Mouse (Mus musculus) hindbrain, embryonic 15.5 days (tissue): ENCODE measurements around the gene 1700067K01Rik. TPM values are rescaled to one million over a fixed set of nuclear protein-coding genes. Genes with fewer than 3 reads are reported as not detected.
"Not testable (repeated sequence)": the region's sequence is repeated elsewhere in the genome, so short reads cannot be mapped to it uniquely, and the experiment has no call there.

Experiments used
- ATAC-seq: fragments of 200-750 bp; cut with Nextera tagmentation; 2 replicates; pipeline ENCODE4 v1.8.0; 2017; ENCODE audit warnings: low read depth, moderate number of reproducible peaks, moderate TSS enrichment; ENCODE audit not compliant: low FRiP score
- H3K27ac ChIP-seq: fragments of 300-500 bp; sonication (generic); replicated peaks from 2 replicates; pipeline ENCODE4 v1.5.1; 2015; ENCODE audit warnings: mild to moderate bottlenecking, inconsistent platforms
- H3K27me3 ChIP-seq: fragments of 300-500 bp; sonication (generic); 2 replicates; pipeline ENCODE4 v1.6.1; 2015; ENCODE audit warnings: control low read depth, inconsistent platforms
- H3K36me3 ChIP-seq: fragments of 300-500 bp; sonication (generic); 2 replicates; pipeline ENCODE4 v1.6.1; 2015; ENCODE audit warnings: control low read depth, inconsistent platforms
- H3K4me1 ChIP-seq: fragments of 300-500 bp; sonication (generic); replicated peaks from 2 replicates; pipeline ENCODE4 v1.6.1; 2015; ENCODE audit warnings: control low read depth, inconsistent platforms
- H3K4me2 ChIP-seq: fragments of 300-500 bp; sonication (generic); 2 replicates; pipeline ENCODE4 v1.6.1; 2015; ENCODE audit warnings: moderate library complexity, mild to moderate bottlenecking, inconsistent platforms
- H3K4me3 ChIP-seq: fragments of 300-500 bp; sonication (generic); 2 replicates; pipeline ENCODE4 v1.5.1; 2015; ENCODE audit warnings: mild to moderate bottlenecking, inconsistent platforms
- H3K9ac ChIP-seq: fragments of 300-500 bp; sonication (generic); 2 replicates; pipeline ENCODE4 v1.6.1; 2015; ENCODE audit warnings: inconsistent platforms
- H3K9me3 ChIP-seq: fragments of 300-500 bp; sonication (generic); 2 replicates; pipeline ENCODE4 v1.6.1; 2016; ENCODE audit warnings: control low read depth, inconsistent platforms
- WGBS: fragments of 180-500 bp; shearing (Covaris S2); methylation state at CpG from one replicate; pipeline ENCODE4 v1.1.7; 2015; 5-methylcytosine and 5-hydroxymethylcytosine counted together
- polyA plus RNA-seq: library from polyadenylated mRNA; unstranded; fragments of >200 nt; fragmentation: Nextera tagmentation; extraction: Ambion mirVana; gene quantifications from 2 replicates; pipeline ENCODE4 v1.2.1, GENCODE M21; 2015

1700067K01Rik gene
- polyA plus RNA-seq, 1 experiment from 2014 or later, result 0.47 TPM

DNA sequence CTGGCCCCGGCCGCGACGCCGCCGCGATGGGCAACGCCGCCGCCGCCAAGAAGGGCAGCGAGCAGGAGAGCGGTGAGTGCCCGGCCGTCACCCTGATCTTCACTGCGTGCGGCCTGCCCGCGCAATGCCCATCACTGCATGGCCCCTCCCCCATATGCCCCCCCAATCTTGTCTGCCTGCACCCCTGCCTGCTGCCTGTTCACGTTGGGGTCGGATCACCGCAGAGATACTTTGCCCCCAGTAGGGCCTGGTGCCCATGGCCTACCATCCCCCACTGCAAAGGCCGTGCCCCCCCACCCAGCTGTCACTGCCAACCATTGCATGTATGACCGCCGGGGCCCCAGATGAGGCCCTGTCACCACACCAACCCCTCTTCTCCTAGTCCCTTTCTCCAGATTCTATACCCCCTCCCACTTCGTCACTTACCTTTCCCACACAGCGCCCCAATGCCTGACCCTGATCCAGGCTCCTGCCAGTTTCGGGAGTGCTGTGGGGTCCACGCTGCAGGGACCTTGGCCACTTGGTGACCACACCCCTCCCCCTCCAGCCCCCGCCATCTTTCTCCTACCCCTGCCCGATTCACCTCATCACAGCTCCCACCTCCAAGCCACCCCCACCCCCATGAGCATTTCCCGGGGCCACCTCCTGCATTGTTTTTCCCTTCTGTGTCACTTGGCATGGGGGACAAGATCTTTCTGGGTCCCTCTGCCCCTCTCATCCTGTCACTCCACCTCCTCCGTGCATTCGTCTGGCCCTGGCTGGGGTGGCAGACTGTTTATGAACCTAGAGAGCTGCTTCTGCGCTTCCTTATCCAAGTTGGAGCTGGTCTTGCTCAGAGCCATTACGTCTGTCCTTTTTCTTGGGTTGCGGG lies 27.9 kb upstream of the 1700067K01Rik start:
- Histone ChIP-seq H3K4me1 (peaks cover 50% of the 10 kb centered on the region), H3K4me3 (peak overlapping the region; percentile 98), H3K27ac (peak overlapping the region; percentile 89), H3K9me3 (no peaks in the 10 kb centered on the region), H3K27me3 (no peaks in the 10 kb centered on the region), H3K9ac (peak overlapping the region; percentile 98), H3K36me3 (no peaks in the 10 kb centered on the region), H3K4me2 (peak overlapping the region; percentile 94)
- ATAC-seq, result no peak; the same call in none of the 2 replicates
- 2% methylated on average over 34 of the region's 37 CpGs for WGBS

DNA sequence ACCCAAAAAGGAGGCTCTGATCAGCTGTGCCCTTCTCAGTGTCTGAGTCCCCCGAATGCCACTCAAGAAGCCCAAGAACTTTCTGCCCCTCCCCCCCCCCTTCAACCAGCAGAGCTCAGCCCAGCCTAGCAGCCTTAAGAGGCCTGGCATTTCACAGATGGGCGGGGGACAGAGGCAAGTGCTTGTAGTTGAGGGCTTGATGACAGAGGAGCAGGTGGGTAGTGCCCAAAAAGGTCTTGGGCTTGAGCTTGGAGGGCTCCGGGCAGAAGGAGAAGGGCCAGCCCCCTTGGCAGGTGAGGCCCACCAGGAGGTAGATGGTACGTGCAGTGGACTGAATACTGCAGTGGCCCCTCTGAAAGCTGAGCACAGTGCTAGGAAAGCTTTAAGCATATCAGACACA lies 26.8 kb upstream of the 1700067K01Rik start:
- H3K4me2 ChIP-seq, result peak overlapping the region; percentile 94
- no peak overlapping the region for H3K9ac ChIP-seq
- no peaks in the 10 kb centered on the region for H3K9me3 ChIP-seq
- H3K4me3 ChIP-seq, result peak overlapping the region; percentile 98; the same call in 1 of the 2 replicates
- no peaks in the 10 kb centered on the region for H3K27me3 ChIP-seq
- H3K4me1 ChIP-seq, result peaks cover 52% of the 10 kb centered on the region
- H3K36me3 ChIP-seq, result no peaks in the 10 kb centered on the region
- 81% methylated on average over 4 of the region's 4 CpGs for WGBS
- no peak for ATAC-seq
- H3K27ac ChIP-seq, result no peak overlapping the region

DNA sequence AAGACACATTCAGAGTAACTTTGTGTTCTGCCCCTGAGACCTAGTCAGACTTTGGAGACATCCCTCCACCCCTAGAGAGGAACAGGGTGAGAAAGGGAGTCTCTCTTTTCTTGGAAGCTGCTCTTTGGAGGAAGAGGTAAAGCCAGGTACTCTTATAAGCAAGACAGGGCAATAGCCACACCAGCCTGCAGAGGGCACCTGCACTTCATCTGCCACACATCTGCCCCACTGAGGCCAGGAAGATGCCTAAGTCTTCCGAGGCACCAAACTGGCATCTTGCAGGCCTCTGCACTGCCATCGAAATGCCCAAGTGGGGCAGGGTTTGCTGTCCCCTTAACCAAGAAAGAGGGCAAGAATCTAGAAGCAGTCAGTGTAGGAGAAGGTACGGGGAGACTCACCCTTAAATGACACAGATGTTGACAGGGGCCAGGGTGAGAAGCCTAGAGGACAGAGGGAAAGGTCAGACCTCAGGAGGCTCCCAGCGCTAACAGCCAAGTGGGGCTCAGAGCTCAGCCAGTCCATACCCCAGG lies 25.1 kb upstream of the 1700067K01Rik start:
- Histone ChIP-seq H3K27ac (no peak overlapping the region), H3K4me1 (peaks cover 52% of the 10 kb centered on the region), H3K9me3 (no peaks in the 10 kb centered on the region), H3K36me3 (peaks cover 10% of the 10 kb centered on the region), H3K4me3 (no peak overlapping the region), H3K4me2 (no peak overlapping the region), H3K9ac (no peak overlapping the region), H3K27me3 (no peaks in the 10 kb centered on the region)
- 88% methylated on average over 4 of the region's 4 CpGs for WGBS
- ATAC-seq, result no peak

DNA sequence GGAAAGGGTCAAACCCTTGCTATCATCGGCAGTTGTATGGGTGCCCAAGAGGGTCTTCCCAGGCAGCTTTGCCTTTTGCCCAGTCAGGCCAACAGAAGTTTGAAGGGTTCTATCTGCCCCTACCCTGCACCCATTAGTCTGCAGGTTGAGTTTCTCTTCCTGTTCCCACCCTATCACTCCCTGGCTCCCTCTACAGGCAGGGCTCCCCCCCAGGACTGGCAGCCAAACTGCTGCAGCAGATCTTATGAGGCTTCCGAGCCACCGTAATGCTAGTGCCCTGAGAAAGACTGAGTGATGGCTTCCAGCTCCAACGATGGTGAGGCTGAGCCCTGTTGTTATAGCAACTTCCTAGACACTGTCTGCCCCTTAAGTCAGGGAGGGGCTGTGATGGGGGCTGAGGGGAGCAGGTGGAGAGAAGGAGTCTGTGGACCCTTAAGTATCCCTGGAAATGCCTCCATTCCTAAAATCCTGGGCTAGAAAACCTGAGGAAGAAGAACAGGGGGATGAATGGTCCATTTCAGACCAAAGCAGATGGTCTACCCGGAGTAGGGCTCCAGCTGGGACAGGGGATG lies 24.4 kb upstream of the 1700067K01Rik start:
- H3K4me1 ChIP-seq, result peaks cover 46% of the 10 kb centered on the region
- no peak overlapping the region for H3K9ac ChIP-seq
- peaks cover 17% of the 10 kb centered on the region for H3K36me3 ChIP-seq
- no peaks in the 10 kb centered on the region for H3K27me3 ChIP-seq
- ATAC-seq, result no peak
- 78% methylated on average over 5 of the region's 5 CpGs for WGBS
- no peaks in the 10 kb centered on the region for H3K9me3 ChIP-seq
- no peak overlapping the region for H3K4me2 ChIP-seq
- no peak overlapping the region for H3K4me3 ChIP-seq
- H3K27ac ChIP-seq, result no peak overlapping the region

DNA sequence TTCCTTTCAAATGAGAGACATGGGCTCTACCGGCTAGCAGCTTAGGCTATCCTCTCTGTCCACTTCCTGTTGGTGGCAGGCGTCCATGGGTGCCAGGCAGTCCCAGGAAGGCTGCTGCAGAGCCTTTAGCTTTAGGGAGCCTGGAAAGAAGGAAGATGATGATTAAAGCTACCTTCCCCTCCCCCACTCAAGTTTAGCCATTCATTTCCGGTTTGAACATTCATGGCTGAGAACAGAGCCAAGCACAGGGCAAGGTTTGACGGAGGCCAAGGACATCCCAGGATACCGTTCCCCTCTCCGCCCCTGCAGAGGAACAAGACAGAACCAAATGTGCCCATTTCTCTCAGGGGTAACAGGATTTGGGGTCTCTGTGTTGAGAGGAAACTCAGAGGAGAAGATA lies 23.7 kb upstream of the 1700067K01Rik start:
- Histone ChIP-seq H3K36me3 (peaks cover 23% of the 10 kb centered on the region), H3K9me3 (no peaks in the 10 kb centered on the region), H3K4me1 (peaks cover 44% of the 10 kb centered on the region), H3K4me2 (peak overlapping the region; percentile 5; the same call in 1 of the 2 replicates), H3K27me3 (no peaks in the 10 kb centered on the region), H3K27ac (no peak overlapping the region), H3K9ac (no peak overlapping the region), H3K4me3 (no peak overlapping the region)
- WGBS, result 62% methylated on average over 6 of the region's 6 CpGs
- no peak for ATAC-seq

DNA sequence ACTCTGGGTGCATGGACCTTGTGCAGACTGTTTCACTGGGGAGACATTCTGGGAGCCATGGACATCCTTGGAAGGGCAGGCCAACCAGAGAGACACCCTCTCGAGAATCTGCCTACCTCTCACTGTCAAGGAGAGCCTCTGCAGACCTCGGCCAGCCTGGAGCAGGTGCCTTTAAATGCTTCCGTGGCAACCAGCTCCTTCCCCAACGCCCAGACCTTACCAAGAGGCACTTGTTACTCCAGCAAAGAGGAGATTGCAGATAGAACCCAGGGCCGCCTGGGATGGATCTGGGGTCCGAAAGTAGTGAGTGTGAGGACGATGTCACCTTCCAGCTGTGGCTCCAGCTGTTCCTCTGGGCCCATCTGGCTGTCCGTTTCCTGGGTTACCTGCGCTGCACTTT lies 23.1 kb upstream of the 1700067K01Rik start:
- 73% methylated on average over 9 of the region's 9 CpGs for WGBS
- Histone ChIP-seq H3K4me1 (peaks cover 44% of the 10 kb centered on the region), H3K4me3 (no peak overlapping the region), H3K27me3 (no peaks in the 10 kb centered on the region), H3K9me3 (no peaks in the 10 kb centered on the region), H3K36me3 (peaks cover 29% of the 10 kb centered on the region), H3K9ac (no peak overlapping the region), H3K27ac (no peak overlapping the region), H3K4me2 (peak overlapping the region; percentile 5; the same call in 1 of the 2 replicates)
- no peak for ATAC-seq

DNA sequence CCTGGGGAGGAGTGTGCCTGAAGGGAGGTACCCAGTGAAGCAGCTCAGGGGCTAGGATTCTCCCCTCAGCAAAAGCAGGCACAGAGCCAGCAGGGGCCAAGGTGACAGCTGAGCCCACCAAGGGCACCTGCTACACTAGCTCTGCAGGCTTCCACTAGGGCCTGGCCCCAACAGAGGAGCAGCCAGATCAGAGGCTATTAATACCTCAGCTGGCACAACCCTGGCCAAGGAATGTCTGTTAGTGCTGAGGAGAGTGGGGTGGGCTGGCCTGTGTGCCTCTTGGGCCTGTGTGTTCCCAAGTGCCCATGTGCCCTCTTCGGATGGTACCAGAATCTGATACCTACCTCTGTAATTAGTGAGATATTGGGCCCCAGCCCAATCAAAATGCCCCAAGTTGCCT lies 21.1 kb upstream of the 1700067K01Rik start:
- Histone ChIP-seq H3K9me3 (no peaks in the 10 kb centered on the region), H3K36me3 (peaks cover 45% of the 10 kb centered on the region), H3K4me3 (no peak overlapping the region), H3K27ac (no peak overlapping the region), H3K27me3 (no peaks in the 10 kb centered on the region), H3K4me2 (no peak overlapping the region), H3K9ac (no peak overlapping the region), H3K4me1 (peaks cover 24% of the 10 kb centered on the region)
- no peak for ATAC-seq
- 78% methylated on average over 1 of the region's 1 CpGs for whole genome bisulfite sequencing

DNA sequence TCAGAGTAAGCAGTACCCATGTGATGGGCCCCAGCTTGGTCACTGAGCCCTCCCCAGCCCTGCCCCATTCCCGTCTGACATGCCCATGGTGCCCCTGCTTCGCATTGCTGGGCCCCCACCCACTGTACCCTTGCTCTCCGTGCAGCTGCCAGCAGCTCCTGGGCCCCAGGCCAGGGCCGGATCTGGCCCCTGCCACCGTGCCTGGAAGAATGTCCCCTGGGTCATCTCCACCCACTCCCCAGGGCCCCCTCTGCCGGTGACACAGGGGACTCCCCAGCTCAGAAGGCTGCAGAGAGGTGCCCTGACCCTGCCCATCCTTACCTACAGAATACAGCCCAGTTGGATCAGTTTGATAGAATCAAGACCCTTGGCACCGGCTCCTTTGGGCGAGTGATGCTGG lies 20.5 kb upstream of the 1700067K01Rik start:
- no peak overlapping the region for H3K4me2 ChIP-seq
- H3K36me3 ChIP-seq, result peaks cover 49% of the 10 kb centered on the region
- no peak overlapping the region for H3K4me3 ChIP-seq
- 75% methylated on average over 8 of the region's 8 CpGs for WGBS
- no peaks in the 10 kb centered on the region for H3K27me3 ChIP-seq
- no peaks in the 10 kb centered on the region for H3K9me3 ChIP-seq
- H3K4me1 ChIP-seq, result peaks cover 23% of the 10 kb centered on the region
- H3K9ac ChIP-seq, result no peak overlapping the region
- ATAC-seq, result no peak
- no peak overlapping the region for H3K27ac ChIP-seq

DNA sequence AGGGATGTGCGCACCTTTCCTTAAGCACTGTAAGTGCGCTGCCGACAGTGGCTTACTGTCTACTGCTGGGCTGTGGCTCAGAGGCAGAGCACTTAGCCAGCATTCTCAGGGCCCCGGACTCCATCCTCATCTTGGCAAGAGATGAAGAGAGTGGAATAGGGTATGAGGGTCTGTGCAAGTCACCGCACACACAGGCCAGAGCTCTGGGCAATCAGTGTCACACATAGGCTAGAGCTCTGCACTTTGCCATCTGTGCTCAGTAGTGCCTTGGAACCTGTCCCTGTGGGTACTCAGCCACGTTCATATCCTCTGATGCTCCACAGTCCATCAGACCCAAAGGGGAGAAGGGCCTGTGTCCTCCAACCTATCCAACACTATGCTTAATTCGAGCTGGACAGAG lies 19.8 kb upstream of the 1700067K01Rik start:
- H3K4me1 ChIP-seq, result peaks cover 20% of the 10 kb centered on the region
- H3K27me3 ChIP-seq, result no peaks in the 10 kb centered on the region
- H3K9me3 ChIP-seq, result no peaks in the 10 kb centered on the region
- no peak overlapping the region for H3K4me2 ChIP-seq
- ATAC-seq, result no peak
- H3K36me3 ChIP-seq, result peaks cover 56% of the 10 kb centered on the region
- no peak overlapping the region for H3K4me3 ChIP-seq
- no peak overlapping the region for H3K9ac ChIP-seq
- 95% methylated on average over 7 of the region's 7 CpGs for WGBS
- H3K27ac ChIP-seq, result no peak overlapping the region

DNA sequence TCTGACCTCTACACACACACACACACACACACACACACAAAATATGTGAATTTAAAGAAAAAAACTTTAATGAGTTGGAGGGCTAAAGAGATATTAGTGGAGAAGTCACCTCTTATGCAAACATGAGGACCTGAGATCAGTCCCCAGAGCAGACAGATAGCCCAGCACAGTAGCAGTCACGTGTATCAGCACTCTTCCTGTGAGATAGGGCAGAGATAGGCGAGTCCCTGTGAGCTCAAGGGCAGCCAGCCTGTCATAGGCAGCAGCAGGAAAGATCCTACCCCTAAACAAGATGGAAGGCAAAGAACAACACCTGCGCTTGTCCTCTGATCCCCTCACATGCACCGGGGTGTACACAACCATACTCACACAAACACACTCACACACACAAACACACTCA lies 18.9 kb upstream of the 1700067K01Rik start:
- Histone ChIP-seq H3K4me2 (no peak overlapping the region), H3K27me3 (no peaks in the 10 kb centered on the region), H3K9me3 (no peaks in the 10 kb centered on the region), H3K27ac (no peak overlapping the region), H3K4me3 (no peak overlapping the region), H3K9ac (no peak overlapping the region), H3K36me3 (peaks cover 65% of the 10 kb centered on the region), H3K4me1 (peaks cover 11% of the 10 kb centered on the region)
- no peak for ATAC-seq
- WGBS, result 93% methylated on average over 4 of the region's 4 CpGs

DNA sequence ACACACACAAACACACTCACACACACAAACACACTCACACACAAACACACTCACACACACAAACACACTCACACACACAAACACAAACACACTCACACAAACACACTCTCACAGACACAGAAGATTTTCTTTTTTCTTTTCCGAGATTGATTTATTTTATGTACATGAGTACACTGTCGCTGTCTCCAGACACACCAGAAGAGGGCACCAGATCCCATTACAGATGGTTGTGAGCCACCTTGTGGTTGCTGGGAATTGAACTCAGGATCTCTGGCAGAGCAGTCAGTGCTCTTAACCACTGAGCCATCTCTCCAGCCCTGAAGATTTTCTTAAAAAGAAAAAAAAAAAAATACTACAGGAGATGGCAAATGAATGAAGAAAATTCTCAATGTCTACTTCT lies 18.1 kb upstream of the 1700067K01Rik start:
- 98% methylated on average over 2 of the region's 2 CpGs for WGBS
- not testable (repeated sequence) for ATAC-seq, H3K9me3 ChIP-seq

DNA sequence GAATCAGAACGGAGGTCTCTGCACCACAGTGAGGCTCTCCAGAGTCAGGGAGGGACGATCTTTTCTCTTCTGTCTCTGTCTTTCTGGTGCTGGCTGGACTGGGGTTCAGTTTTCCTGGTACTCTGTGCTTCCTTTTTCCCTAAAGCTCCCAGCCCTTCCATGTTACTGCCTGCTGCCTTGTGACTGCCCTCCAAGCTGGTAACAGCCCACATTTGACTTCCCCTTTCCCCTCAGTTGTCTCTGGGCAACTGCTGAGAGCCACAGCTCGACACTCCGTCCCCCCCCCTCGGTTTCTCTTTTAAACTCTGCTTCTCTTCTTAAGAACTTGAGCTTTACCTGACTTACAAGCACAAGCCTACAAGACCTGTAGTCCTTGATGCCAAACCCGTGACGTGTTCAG lies 12.1 kb upstream of the 1700067K01Rik start:
- H3K27me3 ChIP-seq, result no peaks in the 10 kb centered on the region
- 92% methylated on average over 7 of the region's 7 CpGs for WGBS
- H3K4me1 ChIP-seq, result no peaks in the 10 kb centered on the region
- no peak overlapping the region for H3K27ac ChIP-seq
- ATAC-seq, result no peak
- H3K36me3 ChIP-seq, result peaks cover 80% of the 10 kb centered on the region
- H3K4me2 ChIP-seq, result no peak overlapping the region
- no peak overlapping the region for H3K4me3 ChIP-seq
- H3K9me3 ChIP-seq, result no peaks in the 10 kb centered on the region
- no peak overlapping the region for H3K9ac ChIP-seq

More for the DNA sequence above, 18.1 kb upstream of the 1700067K01Rik start:
- H3K4me3 ChIP-seq, H3K27ac ChIP-seq, H3K4me1 ChIP-seq, H3K4me2 ChIP-seq, H3K9ac ChIP-seq, H3K27me3 ChIP-seq: not testable (repeated sequence)
- peaks cover 73% of the 10 kb centered on the region for H3K36me3 ChIP-seq
